Mouse (Mus musculus): ENCODE results near the gene Lamc3.

Lamc3 gene

DNA sequence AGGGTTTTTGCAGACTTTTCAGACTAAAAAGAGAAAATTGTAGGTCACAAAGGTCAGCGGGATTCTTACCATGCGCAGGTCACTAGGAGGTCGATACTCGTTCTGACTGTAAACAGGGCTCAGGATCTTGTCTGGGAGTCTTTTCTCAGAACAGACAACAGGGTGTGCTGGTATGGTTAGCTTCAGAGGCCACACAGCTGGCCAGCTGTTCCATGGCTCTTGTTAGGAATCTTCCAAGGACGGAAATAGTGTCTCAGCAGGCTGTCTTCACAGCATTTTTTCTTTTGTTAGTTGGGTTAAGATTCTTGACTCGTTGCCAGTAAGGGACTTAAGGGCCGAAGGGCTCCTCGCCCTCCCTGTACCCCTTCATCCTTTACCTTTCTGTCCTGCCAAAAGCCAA lies 79.7 kb downstream of the Lamc3 start:
- TF ChIP-seq GATA4 (IDR thresholded peaks at IDR 0.05; ENCODE audit: insufficient replicate concordance, low read length): no peak

DNA sequence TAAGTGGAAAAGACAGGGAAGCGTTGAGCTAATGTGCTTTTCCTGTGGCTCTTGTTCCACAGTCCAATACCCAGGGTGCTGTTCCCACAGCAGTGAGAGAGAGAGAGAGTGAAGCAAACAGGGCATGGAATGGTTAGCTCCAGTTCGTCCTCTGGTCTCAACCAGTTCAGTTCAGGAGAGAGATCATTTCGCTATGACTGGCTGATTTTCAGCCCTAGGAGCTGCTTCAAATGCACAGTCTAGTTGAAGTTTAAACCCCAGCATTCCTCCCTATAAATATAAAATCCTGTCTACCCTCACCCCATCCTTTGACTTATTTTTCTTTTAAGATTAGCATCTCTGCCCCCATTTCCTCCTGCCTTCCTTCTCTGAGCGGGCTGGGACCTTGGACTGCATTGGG lies 85.5 kb downstream of the Lamc3 start:
- TF ChIP-seq GATA4 (IDR thresholded peaks at IDR 0.05; ENCODE audit: insufficient replicate concordance, low read length): no peak

DNA sequence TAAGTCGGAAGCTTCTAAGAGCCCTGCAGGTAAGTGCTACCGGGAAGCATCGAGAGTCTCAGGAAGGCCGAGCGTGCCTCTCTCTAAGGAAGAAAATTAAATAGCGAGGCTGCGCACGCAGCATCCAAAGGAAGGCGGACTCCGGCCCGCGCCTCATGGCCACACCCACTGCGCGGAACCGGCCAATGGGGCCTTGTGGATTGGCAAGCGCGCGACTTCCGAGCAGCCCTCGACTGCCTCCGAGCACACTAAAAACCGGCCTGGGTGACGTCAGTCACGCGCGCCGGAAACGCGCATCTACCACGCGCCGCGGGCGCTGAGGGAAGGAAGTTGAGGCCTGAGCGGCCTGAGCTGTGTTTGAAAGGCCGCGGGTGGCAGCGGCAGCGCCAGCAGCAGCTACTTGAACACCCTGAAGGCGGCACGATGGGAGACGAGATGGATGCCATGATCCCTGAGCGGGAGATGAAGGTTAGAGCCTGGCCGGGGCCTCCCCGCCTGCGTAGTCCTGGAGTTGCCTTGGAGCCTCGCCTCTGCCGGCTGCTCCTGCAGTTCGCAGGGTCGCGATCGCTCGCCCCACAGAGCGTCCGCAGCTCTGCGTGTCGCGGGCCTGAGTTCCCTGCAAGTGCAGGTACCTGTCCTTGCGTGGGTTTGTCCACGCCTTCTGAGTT lies 87.2 kb downstream of the Lamc3 start, which contains the start of gene Nup214:
Gene Nup214 (plus strand): TSS at position 296 of the 668 bp plus-strand sequence.
- no peak; the same call in 1 of the 2 replicates for TF ChIP-seq GATA4 (IDR thresholded peaks at IDR 0.05; ENCODE audit: insufficient replicate concordance, low read length)

DNA sequence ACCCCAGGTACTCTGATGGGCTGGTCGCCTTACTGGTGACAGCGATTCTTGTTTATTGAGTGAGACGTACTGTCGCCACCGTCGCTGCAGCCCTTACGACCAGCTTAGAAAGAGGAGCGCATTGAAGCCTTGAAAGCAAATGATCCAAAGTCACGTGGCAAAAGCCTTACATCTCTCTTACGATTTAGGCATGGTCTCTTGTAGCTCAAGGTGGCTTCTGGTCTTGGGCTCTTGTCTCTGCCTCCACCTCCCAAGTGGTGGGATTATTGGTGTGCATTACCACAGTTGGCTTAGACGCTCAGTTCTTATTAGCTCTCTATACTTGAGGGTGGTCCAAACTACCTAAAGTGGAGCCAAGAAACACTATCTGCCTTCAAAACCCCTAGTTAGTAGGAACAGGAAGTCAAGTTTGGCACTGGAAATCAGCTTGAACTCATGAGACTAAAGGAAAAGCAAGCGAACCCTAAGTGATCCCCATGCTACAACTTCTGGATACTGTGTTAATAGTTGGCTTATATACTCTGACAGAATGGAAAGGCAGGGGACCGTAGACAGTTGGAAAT lies 87.8 kb downstream of the Lamc3 start:
- no peak for TF ChIP-seq GATA4 (IDR thresholded peaks at IDR 0.05; ENCODE audit: insufficient replicate concordance, low read length)

DNA sequence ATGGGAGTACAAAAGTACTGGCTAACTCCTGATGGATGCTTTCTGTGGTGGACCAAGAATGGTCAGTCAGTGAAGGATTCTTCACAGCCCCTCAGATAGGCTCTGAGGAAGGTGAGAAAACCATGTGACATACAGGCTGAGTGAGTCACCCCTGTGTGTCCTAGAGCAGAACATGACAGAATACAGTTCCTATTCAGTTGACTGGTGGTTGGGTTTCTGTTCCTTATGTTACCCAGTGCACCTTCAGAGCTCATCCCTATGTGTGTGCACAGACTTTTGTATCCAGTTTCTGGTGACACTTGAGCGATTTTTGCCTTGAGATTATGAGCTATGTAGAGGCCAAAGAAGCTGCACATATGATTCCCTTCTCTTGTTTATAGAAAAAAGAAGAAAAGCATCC lies 100.7 kb downstream of the Lamc3 start:
- no peak for TF ChIP-seq GATA4 (IDR thresholded peaks at IDR 0.05; ENCODE audit: insufficient replicate concordance, low read length)

DNA sequence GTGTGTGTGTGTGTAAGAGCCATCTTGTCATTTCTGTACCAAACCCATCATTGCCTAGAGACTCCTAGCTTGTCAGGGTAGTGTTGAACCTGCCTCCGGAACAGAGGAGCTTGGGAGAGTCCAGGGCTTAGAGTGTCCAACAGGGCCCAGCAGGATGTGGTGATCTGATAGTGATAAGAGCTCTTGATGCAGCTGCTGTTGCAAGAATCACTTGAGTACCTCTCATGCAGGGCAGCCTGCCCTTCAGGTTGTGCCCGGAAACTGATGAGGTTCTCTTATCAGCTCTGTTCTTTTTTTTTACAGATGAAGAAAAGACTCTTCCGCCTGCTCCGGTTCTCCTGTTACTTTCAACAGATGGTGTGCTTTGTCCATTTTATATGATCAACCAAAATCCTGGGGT lies 103.9 kb downstream of the Lamc3 start:
- no peak for TF ChIP-seq GATA4 (IDR thresholded peaks at IDR 0.05; ENCODE audit: insufficient replicate concordance, low read length)

DNA sequence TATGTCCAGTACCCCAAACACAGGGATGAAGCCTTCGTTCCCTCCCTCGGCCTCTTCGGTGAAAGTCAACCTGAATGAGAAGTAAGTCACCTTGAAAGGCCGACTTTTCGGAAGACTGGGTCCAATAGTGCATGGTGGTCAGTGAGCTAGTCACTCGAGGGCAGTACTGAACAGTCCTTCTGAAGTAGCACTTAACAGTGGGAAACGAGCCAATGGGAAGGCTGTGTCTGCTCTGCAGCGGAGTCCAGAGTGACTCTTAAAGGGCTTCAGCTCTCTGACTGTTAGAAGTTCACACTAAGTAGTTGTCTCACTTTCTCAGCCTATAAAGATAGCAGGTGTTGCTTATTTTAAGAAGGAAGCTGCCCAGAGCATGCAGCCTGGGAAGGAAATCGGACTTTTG lies 107.8 kb downstream of the Lamc3 start:
- TF ChIP-seq GATA4 (IDR thresholded peaks at IDR 0.05; ENCODE audit: insufficient replicate concordance, low read length): no peak

DNA sequence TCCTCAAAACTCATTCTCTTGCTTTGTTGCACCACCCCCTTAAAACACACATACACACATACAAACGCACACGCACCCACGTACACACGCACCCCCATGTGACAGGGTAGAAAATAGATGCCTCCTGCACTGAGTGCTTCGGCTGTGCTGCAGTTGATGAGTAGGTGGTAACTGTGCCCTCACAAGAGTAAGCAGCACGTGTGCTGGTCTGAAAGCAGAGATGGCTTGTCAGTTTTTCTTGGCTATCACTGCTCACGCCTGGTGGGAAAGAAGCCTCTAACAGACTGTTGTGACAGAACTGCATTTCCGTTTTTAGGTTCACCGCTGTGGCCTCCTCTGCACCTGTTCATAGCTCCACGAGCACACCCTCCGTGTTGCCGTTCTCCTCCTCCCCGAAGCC lies 109.0 kb downstream of the Lamc3 start:
- TF ChIP-seq GATA4 (IDR thresholded peaks at IDR 0.05; ENCODE audit: insufficient replicate concordance, low read length): no peak

Data from liver, adult (tissue).